Mouse (Mus musculus) myocyte (in vitro differentiated cells): Measurements from ENCODE around the gene Tcf7l1.

Experiments used
- E2F4 ChIP-seq: IDR thresholded peaks from one replicate; pipeline ENCODE4 v1.6.1; 2011; ENCODE audit warnings: mild to moderate bottlenecking, control low read depth, moderate library complexity; ENCODE audit not compliant: insufficient read depth
- MAX ChIP-seq: IDR thresholded peaks from one replicate; pipeline ENCODE4 v1.6.1; 2011; ENCODE audit warnings: low read depth, mild to moderate bottlenecking, control low read depth

DNA sequence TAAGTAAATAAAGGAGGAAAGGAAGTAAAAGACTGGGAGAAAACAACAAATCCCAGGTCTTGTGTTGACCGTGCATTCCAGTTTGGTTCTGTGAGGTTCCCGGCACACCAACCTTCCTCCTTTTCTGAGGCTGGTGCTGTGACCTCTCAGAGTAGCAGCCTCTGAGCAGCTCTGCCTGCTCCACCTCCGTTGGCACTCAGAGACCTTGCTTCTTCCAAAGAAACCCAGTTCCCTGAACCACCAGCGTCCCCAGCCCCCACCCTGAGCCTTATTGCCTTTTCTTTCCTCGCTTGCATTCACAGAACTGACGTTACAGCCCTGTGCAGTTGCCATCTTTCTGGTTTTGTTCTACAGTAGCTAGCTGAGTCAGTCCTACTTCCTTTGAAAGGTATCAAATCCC lies 188.8 kb downstream of the Tcf7l1 start:
- TF ChIP-seq MAX (no peak), E2F4 (no peak)
